In the genomic region with DNA sequence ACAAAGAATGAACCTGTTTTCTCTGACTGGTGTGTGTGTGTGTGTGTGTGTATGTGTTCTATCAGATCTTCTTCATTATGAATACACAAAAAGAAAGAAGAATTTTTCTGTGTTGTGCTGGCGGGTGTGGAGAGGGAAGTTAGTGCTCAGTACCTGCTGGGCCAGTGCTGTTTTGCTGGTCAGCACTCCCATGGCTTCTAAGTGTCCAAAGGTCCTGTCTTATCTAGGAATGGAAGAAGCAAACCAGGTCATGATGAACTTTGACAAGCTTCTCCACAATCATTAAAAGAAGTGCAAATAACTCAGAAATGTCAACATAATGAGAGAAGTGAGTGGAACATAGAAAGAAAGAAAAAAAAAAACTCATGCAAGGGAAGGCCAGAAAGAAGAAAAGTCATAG, we compare ENCODE assay signal across 19 mouse cellular contexts. TPM values are rescaled to one million over a fixed set of nuclear protein-coding genes. Genes with fewer than 3 reads are reported as not detected.
DNase-seq lines count a peak whose midpoint lies in the region; ATAC-seq and TF ChIP-seq lines count a peak whose summit lies in the region.
"Had no signal": no experiment of that assay in that cellular context is flagged by ENCODE, and none has a peak within 500 bp of the region (broad histone marks: within the 10 kb centered on the region; RNA-seq: fewer than 3 reads in every experiment).

No protein-coding gene starts in this region.

- H3K4me1 ChIP-seq in liver, embryonic 13.5 days (replicated peaks) = no peaks in the 10 kb centered on the region
- H3K4me1 ChIP-seq in intestine, postnatal 0 days (replicated peaks; ENCODE audit: control insufficient read depth, insufficient read depth, low read length) = peaks cover 8% of the 10 kb centered on the region; the same call in 1 of the 2 replicates
- H3K4me1 ChIP-seq in stomach, embryonic 16.5 days (ENCODE audit: control insufficient read depth, insufficient read depth, low read length) = no peaks in the 10 kb centered on the region
- H3K4me1 ChIP-seq in midbrain, embryonic 10.5 days = peaks cover 1% of the 10 kb centered on the region
- H3K4me1 ChIP-seq: embryonic facial prominence, embryonic 10.5 days; heart, embryonic 12.5 days had no signal

- H3K4me2 ChIP-seq in liver, embryonic 13.5 days = no peak overlapping the region
- H3K4me2 ChIP-seq in intestine, postnatal 0 days (replicated peaks; ENCODE audit: low read depth) = no peak overlapping the region
- no peak overlapping the region for H3K4me2 ChIP-seq in stomach, embryonic 16.5 days (ENCODE audit: low read depth, low read length)
- H3K4me2 ChIP-seq: heart, embryonic 12.5 days had no signal

- peak overlapping the region; percentile 49; the same call in 1 of the 2 replicates for H3K27ac ChIP-seq in liver, embryonic 13.5 days
- H3K27ac ChIP-seq in intestine, postnatal 0 days (ENCODE audit: low read depth, low read length) = peak overlapping the region; percentile 51
- peak overlapping the region; percentile 49; the same call in 1 of the 2 replicates for H3K27ac ChIP-seq in stomach, embryonic 16.5 days (ENCODE audit: low read length)
- no peak overlapping the region for H3K27ac ChIP-seq in midbrain, embryonic 10.5 days (replicated peaks)
- H3K27ac ChIP-seq: embryonic facial prominence, embryonic 10.5 days; gastrocnemius, adult 2 months had no signal

- H3K9me3 ChIP-seq in liver, embryonic 13.5 days (replicated peaks) = no peaks in the 10 kb centered on the region
- no peaks in the 10 kb centered on the region for H3K9me3 ChIP-seq in intestine, postnatal 0 days (ENCODE audit: control insufficient read depth)
- no peaks in the 10 kb centered on the region for H3K9me3 ChIP-seq in stomach, embryonic 16.5 days (replicated peaks; ENCODE audit: control insufficient read depth, low read length)
- H3K9me3 ChIP-seq in midbrain, embryonic 10.5 days (replicated peaks) = no peaks in the 10 kb centered on the region
- H3K9me3 ChIP-seq: embryonic facial prominence, embryonic 10.5 days; heart, embryonic 12.5 days had no signal

- no peak overlapping the region for H3K4me3 ChIP-seq in liver, embryonic 13.5 days (replicated peaks)
- no peak overlapping the region for H3K4me3 ChIP-seq in intestine, postnatal 0 days (ENCODE audit: low read depth, low read length)
- no peak overlapping the region for H3K4me3 ChIP-seq in stomach, embryonic 16.5 days (replicated peaks; ENCODE audit: low read length)
- no peak overlapping the region for H3K4me3 ChIP-seq in midbrain, embryonic 10.5 days
- H3K4me3 ChIP-seq: embryonic facial prominence, embryonic 10.5 days; gastrocnemius, adult 2 months; heart, embryonic 12.5 days had no signal

- TF ChIP-seq CTCF in intestine, postnatal 0 days (IDR thresholded peaks at IDR 0.05; ENCODE audit: low read depth) = no peak

- no peaks in the 10 kb centered on the region for H3K36me3 ChIP-seq in liver, embryonic 13.5 days
- H3K36me3 ChIP-seq in intestine, postnatal 0 days (ENCODE audit: control insufficient read depth, insufficient read depth) = no peaks in the 10 kb centered on the region
- H3K36me3 ChIP-seq in stomach, embryonic 16.5 days (ENCODE audit: control insufficient read depth, insufficient read depth, low read length) = no peaks in the 10 kb centered on the region
- no peaks in the 10 kb centered on the region for H3K36me3 ChIP-seq in midbrain, embryonic 10.5 days
- H3K36me3 ChIP-seq: embryonic facial prominence, embryonic 10.5 days; heart, embryonic 12.5 days had no signal

- no peaks in the 10 kb centered on the region for H3K27me3 ChIP-seq in liver, embryonic 13.5 days
- H3K27me3 ChIP-seq in intestine, postnatal 0 days (replicated peaks; ENCODE audit: control insufficient read depth, insufficient read depth, low read length) = no peaks in the 10 kb centered on the region
- no peaks in the 10 kb centered on the region for H3K27me3 ChIP-seq in stomach, embryonic 16.5 days (ENCODE audit: control insufficient read depth, insufficient read depth, low read length)
- H3K27me3 ChIP-seq in midbrain, embryonic 10.5 days (ENCODE audit: low read depth, poor library complexity, severe bottlenecking) = no peaks in the 10 kb centered on the region
- H3K27me3 ChIP-seq: CH12.LX; heart, embryonic 12.5 days had no signal

- DNase-seq in liver, embryonic 13.5 days = no peak
- no peak for DNase-seq in liver
- no peak for DNase-seq in midbrain, embryonic 10.5 days (ENCODE audit: low spot score)
- DNase-seq in spleen, postnatal 14 days (ENCODE audit: low spot score in 2 of 2) = no peak
- DNase-seq: adrenal gland, postnatal 14 days; cerebellum, adult 2 months; cerebellum, postnatal 10 days; gastrocnemius, adult 2 months; gastrocnemius, postnatal 25 days; heart, postnatal 36 days had no signal

- ATAC-seq in liver, embryonic 13.5 days (ENCODE audit: low read depth) = no peak
- ATAC-seq in intestine, postnatal 0 days = peak; percentile 70
- no peak for ATAC-seq in stomach, embryonic 16.5 days (ENCODE audit: insufficient read depth, low FRiP score)
- ATAC-seq: activated CD4-positive, CD25-positive, alpha-beta regulatory T cell, adult 4 months; forebrain, embryonic 14.5 days; Patski had no signal

- H3K9ac ChIP-seq in liver, embryonic 13.5 days = no peak overlapping the region
- H3K9ac ChIP-seq in intestine, postnatal 0 days (ENCODE audit: low read depth, low read length) = no peak overlapping the region
- H3K9ac ChIP-seq in stomach, embryonic 16.5 days (ENCODE audit: low read length) = no peak overlapping the region
- H3K9ac ChIP-seq: heart, embryonic 12.5 days had no signal

- 41% methylated on average over 1 of the region's 1 CpGs for WGBS in liver, embryonic 13.5 days (ENCODE audit: insufficient replicate concordance)
- WGBS in intestine, postnatal 0 days = 29% methylated on average over 1 of the region's 1 CpGs
- 79% methylated on average over 1 of the region's 1 CpGs for WGBS in stomach, embryonic 16.5 days
- WGBS in midbrain, embryonic 10.5 days = 91% methylated on average over 1 of the region's 1 CpGs

RNA-seq across cellular contexts. Expression of a gene that starts 6.1 kb away (rescaled TPM):
- polyA plus RNA-seq in liver, embryonic 13.5 days (2015; fragmentation: Nextera tagmentation; extraction: Ambion mirVana) = 41.4 and 46.2 TPM in 2 replicates
- polyA plus RNA-seq in intestine, postnatal 0 days (2015; fragmentation: Nextera tagmentation; extraction: Ambion mirVana) = 66.3 and 69.9 TPM in 2 replicates
- 34.3 and 42.8 TPM in 2 replicates for polyA plus RNA-seq in stomach, embryonic 16.5 days (2015; fragmentation: Nextera tagmentation; extraction: Ambion mirVana)
- 0.17 TPM in 1 of 2 replicates, not detected in the other for polyA plus RNA-seq in midbrain, embryonic 10.5 days (2016; fragmentation: Nextera tagmentation; extraction: Ambion mirVana)
- polyA plus RNA-seq: activated CD4-positive, CD25-positive, alpha-beta regulatory T cell, adult 4 months; embryonic facial prominence, embryonic 10.5 days; forebrain, embryonic 14.5 days; hindbrain, embryonic 11.5 days had no signal

RNA-seq across cellular contexts. Expression of a gene that starts 22.1 kb away (rescaled TPM):
- 1.1 and 1.5 TPM in 2 replicates for polyA plus RNA-seq in liver, embryonic 13.5 days (2015; fragmentation: Nextera tagmentation; extraction: Ambion mirVana)
- 6.0 and 7.7 TPM in 2 replicates for polyA plus RNA-seq in intestine, postnatal 0 days (2015; fragmentation: Nextera tagmentation; extraction: Ambion mirVana)
- 14.0 and 18.1 TPM in 2 replicates for polyA plus RNA-seq in stomach, embryonic 16.5 days (2015; fragmentation: Nextera tagmentation; extraction: Ambion mirVana)
- 0.46 and 0.65 TPM in 2 replicates for polyA plus RNA-seq in midbrain, embryonic 10.5 days (2016; fragmentation: Nextera tagmentation; extraction: Ambion mirVana)

Comparison
In these comparisons a context has a peak if more than half of its experiments do, and no peak if none do; other contexts are left out.
1. RNA of a gene that starts 6.1 kb away (polyA plus RNA-seq): 66.3 to 69.9 TPM in intestine, postnatal 0 days, 41.4 to 46.2 TPM in liver, embryonic 13.5 days and 34.3 to 42.8 TPM in stomach, embryonic 16.5 days; 0.17 TPM in midbrain, embryonic 10.5 days; every median in the first group is over 10 times any median in the second.